Mouse (Mus musculus): ENCODE results near the gene Cep57l1.

Gene Cep57l1

GRCm38 (mm10) chr10:41818036-41818732 is 8.5 kb upstream of the Cep57l1 start:
- DNase-seq (ENCODE audit: low read depth, low spot score) = no peak

DNA sequence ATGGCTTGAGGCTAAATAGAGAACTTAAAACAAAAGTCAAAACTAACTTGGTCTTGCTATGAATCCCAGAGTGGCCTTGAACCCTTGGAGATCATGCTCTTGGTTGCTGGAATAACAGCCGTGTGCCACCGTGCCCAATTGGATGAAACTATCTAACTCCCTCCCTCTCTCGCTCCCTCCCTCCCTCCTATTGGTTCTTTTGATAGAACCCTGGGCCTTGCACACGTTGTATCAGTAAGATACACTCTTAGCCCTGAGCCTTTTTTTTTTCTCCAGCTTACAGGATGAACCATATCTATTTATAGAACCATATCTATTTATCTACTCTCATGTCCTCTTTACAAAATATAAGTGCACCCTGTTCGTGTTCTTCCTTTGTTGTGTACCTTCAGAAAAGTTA is 6.8 kb upstream of the Cep57l1 start:
- DNase-seq (ENCODE audit: low read depth, low spot score) = peak; percentile 53

GRCm38 (mm10) chr10:41814305-41814853 is 4.7 kb upstream of the Cep57l1 start:
- no peak for DNase-seq (ENCODE audit: low read depth, low spot score)

GRCm38 (mm10) chr10:41812566-41812965 is 2.9 kb upstream of the Cep57l1 start:
- DNase-seq (ENCODE audit: low read depth, low spot score) = no peak

- peak; percentile 35 for DNase-seq (ENCODE audit: low read depth, low spot score)
Observed at GRCm38 (mm10) chr10:41810564-41811455, 1.1 kb upstream of the Cep57l1 start.

DNA sequence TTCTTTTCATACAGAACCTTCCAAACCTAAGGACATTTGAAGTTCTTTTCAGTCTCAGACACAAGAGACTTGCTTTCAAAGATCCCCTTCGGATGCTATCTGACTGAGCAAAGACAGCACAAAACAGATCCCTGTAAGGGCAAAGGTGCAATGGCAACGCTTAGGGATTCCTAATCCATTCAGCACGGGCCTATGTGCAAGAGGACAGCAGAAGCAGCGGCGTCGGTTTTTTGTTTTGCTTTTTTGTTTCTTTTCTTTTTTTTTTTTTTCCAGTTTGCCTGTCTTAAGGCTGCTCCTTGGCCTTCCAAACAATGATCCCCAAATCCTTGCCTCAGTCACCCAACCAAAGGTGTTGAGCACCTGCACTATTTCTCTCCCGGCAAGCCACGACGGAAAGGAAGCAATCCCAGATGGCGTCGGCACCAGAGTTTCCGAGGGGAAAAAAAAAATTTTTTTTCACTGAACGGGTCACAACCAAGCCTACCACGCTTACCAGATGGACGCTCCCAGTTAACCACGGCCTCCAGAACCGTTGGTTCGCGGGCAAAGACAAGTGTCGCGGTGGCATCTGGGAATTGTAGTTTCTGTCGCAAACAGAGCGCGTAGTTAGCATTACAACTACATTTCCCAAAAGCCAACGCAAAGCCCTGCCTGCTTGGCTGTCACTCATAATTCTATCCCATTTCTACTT is 446 bp downstream of the Cep57l1 start:
- peak; percentile 92 for DNase-seq (ENCODE audit: low read depth, low spot score)

DNA sequence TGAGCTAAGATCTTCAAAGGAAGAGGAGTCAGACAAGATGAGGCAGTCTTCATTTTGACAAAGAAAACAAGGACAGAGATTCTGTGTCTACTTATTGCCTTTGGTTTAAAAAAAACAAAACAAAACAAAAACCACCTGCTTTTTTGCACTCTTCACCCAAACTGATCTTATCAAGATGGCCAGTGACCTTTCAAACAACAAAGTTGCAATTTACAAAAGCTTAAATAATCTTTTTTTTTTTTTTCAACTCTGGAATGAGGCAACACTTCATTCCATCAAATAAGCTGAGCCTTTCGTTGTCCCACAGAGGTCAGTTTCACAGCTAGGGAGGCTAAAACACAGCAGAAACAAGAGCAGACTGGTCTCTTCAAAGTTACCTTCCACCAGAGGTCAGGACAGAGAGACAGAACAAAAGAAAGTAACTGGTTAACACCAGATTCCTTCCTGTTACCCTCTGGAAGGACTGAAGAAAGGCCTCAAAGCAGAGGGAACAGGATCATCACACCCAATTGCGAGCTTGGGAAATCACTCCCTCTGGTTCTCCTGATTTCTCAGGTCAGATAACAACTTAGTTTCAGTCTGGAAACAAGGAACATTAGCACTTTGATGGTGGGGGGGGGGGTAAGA is 3.8 kb downstream of the Cep57l1 start:
- no peak for DNase-seq (ENCODE audit: low read depth, low spot score)

DNA sequence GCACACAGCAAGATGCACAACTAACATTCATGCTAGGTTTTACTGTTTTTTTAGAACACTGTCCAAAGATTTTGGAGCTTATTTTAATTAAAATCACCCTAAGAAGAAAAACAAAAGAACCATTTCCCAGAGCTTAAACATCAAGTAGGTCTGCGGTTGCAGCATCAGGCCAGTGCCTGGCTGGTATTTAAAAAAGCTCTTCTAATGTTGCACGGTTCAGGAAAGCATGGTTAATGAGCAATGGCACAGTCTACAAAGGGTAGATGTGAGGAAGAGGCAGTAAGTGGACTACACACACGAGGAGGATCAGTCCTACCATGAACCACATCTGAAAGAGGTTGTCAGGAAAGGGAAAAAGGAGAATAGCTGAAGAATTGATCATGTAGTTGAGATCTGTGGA is 5.0 kb downstream of the Cep57l1 start:
- DNase-seq (ENCODE audit: low read depth, low spot score) = no peak

GRCm38 (mm10) chr10:41803467-41803866 is 6.2 kb downstream of the Cep57l1 start:
- DNase-seq (ENCODE audit: low read depth, low spot score) = no peak

GRCm38 (mm10) chr10:41797253-41797652 is 12.4 kb downstream of the Cep57l1 start:
- no peak for DNase-seq (ENCODE audit: low read depth, low spot score)

- no peak for DNase-seq (ENCODE audit: low read depth, low spot score)
Observed at GRCm38 (mm10) chr10:41792375-41792774, 17.3 kb downstream of the Cep57l1 start.

DNA sequence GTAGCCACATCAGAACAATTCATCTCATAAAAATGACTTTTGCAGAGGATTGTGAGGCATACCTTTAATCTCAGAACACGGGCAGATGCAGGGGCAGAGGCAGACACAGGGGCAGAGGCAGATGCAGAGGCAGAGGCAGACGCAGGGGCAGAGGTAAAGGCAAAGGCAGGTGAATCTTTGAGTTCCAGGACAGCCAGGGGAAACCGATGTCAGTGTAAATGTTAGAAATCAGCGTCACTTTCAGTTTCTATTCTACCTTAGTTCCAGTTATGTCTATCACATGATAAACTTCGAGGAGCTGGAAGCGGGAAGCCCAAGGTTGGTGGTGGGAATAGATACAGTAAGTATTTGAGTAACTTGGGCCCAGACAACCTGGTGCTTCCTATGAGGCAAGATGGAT is 42.4 kb downstream of the Cep57l1 start:
- peak; percentile 18 for DNase-seq (ENCODE audit: low read depth, low spot score)

DNA sequence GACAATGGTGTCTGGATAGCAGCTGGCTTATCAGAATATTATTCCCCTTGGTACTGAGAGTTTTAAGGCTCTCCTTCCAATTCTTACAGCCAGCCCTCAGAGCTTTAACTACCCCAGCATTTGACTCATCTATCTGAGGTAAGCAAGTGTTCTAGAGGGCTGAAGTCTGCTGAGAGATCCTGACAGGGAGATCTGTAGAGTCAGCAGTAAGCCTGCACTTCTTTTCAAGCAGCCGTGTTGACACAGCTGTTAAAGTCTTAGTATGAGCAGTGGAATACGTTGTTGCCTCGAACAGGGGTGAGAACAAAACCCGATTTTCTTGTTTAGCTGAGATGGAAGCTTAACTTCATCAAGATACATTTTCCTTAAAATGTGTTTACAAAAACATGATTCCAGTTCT is 43.4 kb downstream of the Cep57l1 start:
- no peak for DNase-seq (ENCODE audit: low read depth, low spot score)

DNA sequence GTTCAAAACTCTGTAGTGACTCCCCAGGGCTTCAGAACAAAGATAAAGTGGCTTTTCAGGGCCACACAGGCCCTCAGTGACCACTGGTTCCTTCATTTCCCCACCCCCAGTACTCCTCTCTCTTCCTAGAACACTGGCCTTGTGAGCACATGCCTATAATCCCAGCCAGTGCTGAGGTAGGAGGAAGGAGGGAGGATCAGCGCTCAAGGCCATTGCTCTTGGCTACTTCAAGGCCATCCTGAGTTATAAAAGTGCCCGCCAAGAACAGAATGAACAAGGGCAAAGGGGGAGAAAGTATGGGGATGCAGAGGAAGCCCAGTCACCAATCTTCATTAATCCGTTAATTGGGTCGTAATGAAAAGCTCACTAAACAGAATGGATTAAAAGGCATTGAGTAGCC is 44.1 kb downstream of the Cep57l1 start:
- no peak for DNase-seq (ENCODE audit: low read depth, low spot score)

GRCm38 (mm10) chr10:41763741-41764385 is 45.8 kb downstream of the Cep57l1 start:
- no peak for DNase-seq (ENCODE audit: low read depth, low spot score)

DNA sequence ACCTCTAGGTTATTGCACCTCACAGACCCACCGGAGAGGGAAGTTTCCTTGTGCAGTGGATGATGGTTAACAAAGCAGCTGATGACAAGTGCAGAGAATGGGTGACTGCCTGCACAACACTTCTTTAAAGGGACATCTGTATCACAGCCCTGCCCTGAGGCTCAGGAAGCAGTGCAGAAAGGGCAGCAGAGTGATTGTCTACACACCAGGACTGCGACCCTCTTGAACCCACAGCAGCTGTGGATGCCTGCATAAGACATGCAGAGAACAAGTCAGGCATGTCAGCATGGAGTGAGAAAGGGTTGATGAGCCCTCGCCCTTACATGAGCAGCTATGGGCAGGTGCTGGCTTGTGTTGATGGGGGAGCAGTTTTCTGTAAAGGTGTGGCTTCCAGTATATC is 48.8 kb downstream of the Cep57l1 start:
- DNase-seq (ENCODE audit: low read depth, low spot score) = no peak

DNA sequence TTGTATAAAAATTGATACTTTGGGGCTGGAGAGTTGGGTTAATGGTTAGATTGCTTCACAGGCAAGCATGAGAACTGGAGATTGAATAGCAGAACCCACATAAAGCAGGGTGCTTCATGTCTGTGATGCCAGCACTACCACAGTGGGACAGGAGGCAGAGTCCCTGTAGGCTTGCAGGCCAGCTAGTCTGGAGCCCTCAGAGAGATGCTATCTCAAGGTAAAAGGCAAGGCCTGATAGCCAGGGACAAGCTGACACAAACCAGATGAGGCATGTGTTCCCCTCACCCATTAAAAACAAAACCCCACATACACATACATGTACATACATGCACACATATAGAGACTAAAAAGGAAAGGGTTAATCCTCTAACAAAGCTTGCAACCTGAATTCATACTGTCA is 51.6 kb downstream of the Cep57l1 start:
- DNase-seq (ENCODE audit: low read depth, low spot score) = no peak

GRCm38 (mm10) chr10:41757226-41757625 is 52.4 kb downstream of the Cep57l1 start:
- no peak for DNase-seq (ENCODE audit: low read depth, low spot score)

- peak; percentile 52 for DNase-seq (ENCODE audit: low read depth, low spot score)
Observed at GRCm38 (mm10) chr10:41751867-41752480, 57.7 kb downstream of the Cep57l1 start.

- DNase-seq (ENCODE audit: low read depth, low spot score) = no peak
Observed at GRCm38 (mm10) chr10:41749306-41749705, 60.4 kb downstream of the Cep57l1 start.

DNA sequence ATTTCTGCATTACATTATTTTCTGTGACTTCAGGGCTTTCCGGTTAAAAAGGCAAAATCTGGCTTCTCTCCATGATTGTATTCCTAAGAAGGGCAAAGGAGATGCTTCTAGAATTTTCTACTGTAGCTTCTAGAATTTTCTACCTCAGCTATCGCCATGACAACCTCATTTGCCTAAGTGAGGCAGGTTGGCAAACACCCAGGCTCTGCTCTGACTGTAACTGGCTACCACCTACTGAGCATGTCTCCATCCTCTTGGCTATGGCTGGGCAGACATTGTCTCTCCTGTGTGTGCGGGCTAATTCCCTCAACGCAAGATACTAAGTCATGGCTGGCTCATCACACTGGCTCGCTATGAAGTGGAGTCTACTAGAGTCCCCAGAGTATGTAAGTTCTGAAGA is 63.1 kb downstream of the Cep57l1 start:
- no peak for DNase-seq (ENCODE audit: low read depth, low spot score)

Measured in CD4-positive, CD25-positive, alpha-beta regulatory T cell, adult 2 months (primary cell).